Mouse (Mus musculus) bone marrow macrophage, adult 2 months (primary cell): ENCODE results near the gene Lhpp. TPM values are rescaled to one million over a fixed set of nuclear protein-coding genes. Genes with fewer than 3 reads are reported as not detected.

Source experiments
- H3K27ac ChIP-seq: 2 replicates; pipeline ENCODE4 v1.5.1; 2012; ENCODE audit warnings: low read depth, low read length; ENCODE audit not compliant: insufficient read depth
- H3K4me1 ChIP-seq: 2 replicates; pipeline ENCODE4 v1.6.1; 2012; ENCODE audit warnings: low read length; ENCODE audit not compliant: control insufficient read depth, insufficient read depth
- H3K4me3 ChIP-seq: 2 replicates; pipeline ENCODE4 v1.5.1; 2012; ENCODE audit warnings: mild to moderate bottlenecking, low read length, moderate library complexity; ENCODE audit not compliant: insufficient read depth
- CTCF ChIP-seq: IDR thresholded peaks from 2 replicates; pipeline ENCODE4 v1.5.1; 2012; ENCODE audit warnings: low read depth, mild to moderate bottlenecking, low read length, moderate library complexity
- POLR2A ChIP-seq: IDR thresholded peaks from 2 replicates; pipeline ENCODE4 v1.6.1; 2012; ENCODE audit warnings: mild to moderate bottlenecking, low read depth, low read length, borderline replicate concordance
- polyA plus RNA-seq: library from polyadenylated mRNA; stranded (reverse); fragments of >200 nt; gene quantifications from 2 replicates; pipeline ENCODE4 v1.2.4, GENCODE M21; 2012; ENCODE audit not compliant: missing spikeins, insufficient read depth, insufficient read length

Gene Lhpp
- polyA plus RNA-seq, 1 experiment: 14.8 TPM

- H3K4me1 ChIP-seq: peaks cover 4% of the 10 kb centered on the region
- H3K4me3 ChIP-seq: no peak overlapping the region
- no peak for TF ChIP-seq CTCF
- no peak overlapping the region for H3K27ac ChIP-seq
Measured at GRCm38 (mm10) chr7:132616391-132616790, 6.0 kb downstream of the Lhpp start.

- no peak overlapping the region for H3K4me3 ChIP-seq
- TF ChIP-seq CTCF (no peak), POLR2A (no peak)
- H3K27ac ChIP-seq: no peak overlapping the region
- H3K4me1 ChIP-seq: peaks cover 4% of the 10 kb centered on the region; the same call in 1 of the 2 replicates
Measured at GRCm38 (mm10) chr7:132617021-132617564, 6.7 kb downstream of the Lhpp start.

DNA sequence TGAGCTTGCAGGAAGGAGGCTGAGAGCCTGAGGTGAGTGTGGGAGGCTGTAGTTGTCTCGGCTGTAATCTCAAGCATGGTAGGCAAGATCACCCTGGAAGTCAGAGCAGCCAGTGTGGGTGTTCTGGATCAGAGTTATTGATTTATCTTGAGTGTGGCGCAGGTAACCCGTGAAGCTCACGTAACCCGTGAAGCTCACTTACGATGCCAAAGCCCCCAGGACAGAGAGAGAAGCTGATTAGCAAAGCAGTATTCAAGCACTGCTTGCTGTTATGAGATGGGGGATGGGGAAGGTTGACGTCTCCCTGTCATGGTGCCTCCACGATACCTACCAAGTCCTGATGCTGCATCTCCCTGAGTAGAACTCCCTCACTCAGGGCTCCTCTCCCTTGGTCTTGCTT is 9.1 kb downstream of the Lhpp start:
- H3K4me3 ChIP-seq: no peak overlapping the region
- no peak overlapping the region for H3K27ac ChIP-seq
- peaks cover 4% of the 10 kb centered on the region; the same call in 1 of the 2 replicates for H3K4me1 ChIP-seq
- no peak for TF ChIP-seq CTCF
- TF ChIP-seq POLR2A: no peak

DNA sequence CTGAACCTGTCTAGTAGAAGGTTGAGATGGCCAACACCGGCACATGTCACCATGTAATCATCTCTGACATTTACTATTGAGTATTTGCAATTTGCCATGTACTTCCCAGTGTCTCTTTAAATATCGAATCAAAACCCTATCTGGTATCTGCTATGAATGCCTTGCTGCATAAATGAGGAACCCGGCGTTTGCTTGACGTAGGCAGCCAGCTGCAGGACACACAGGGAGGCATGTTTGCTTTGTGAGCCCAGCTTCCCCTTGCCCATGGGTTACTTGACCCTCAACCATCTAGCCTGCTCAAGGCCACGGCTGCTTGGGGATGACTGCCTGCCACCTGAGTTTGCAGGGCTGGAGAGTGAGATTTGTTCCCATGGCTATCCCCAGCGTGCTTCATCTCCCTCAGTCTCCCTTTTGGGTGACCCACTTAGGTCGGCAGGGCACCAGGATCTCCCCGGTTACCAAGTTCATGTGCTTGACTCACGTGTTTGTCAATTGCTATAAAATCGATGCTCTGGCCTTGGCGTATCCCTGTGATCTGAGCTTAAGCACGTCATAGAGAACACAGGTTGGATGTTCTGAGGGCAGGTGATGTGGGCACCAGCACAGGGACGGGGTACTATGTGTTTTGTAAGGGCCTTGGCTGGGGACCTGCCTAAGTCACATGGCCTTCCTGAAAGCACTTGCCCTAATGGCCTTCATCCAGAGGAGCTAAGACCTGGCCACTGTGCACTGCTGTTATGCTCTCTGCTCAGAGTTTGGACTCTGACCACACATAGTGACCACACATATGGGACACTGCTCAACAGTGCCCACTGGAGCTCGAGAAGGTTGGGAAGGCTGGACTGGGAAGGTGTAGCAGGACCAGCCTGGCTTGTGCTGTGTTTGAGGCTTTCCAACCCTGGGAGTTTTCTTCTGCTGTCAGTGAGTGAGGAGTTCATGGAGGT is 9.8 kb downstream of the Lhpp start:
- H3K27ac ChIP-seq: no peak overlapping the region
- TF ChIP-seq CTCF (no peak), POLR2A (no peak)
- no peak overlapping the region for H3K4me3 ChIP-seq
- peaks cover 4% of the 10 kb centered on the region; the same call in 1 of the 2 replicates for H3K4me1 ChIP-seq

DNA sequence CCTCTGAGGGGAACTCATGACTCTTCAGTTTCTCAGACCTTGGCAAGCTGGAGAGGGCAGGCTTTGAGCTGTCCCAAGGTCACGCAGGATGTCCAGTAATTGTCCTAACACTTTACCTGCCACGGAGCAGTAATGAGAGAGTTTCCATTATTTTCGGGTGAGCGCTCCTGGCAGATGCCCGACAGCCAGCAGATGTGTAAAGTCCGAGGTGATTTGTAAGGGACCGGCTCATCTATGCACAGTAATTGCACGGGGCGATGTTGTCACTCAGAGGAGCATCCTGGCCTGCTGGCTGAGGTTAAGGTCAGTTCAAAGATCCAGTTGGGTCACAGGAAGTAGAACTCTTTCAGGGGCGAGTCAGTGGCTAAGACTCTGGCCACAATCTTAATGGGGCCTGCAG is 13.7 kb downstream of the Lhpp start:
- no peak for TF ChIP-seq POLR2A
- TF ChIP-seq CTCF: no peak

DNA sequence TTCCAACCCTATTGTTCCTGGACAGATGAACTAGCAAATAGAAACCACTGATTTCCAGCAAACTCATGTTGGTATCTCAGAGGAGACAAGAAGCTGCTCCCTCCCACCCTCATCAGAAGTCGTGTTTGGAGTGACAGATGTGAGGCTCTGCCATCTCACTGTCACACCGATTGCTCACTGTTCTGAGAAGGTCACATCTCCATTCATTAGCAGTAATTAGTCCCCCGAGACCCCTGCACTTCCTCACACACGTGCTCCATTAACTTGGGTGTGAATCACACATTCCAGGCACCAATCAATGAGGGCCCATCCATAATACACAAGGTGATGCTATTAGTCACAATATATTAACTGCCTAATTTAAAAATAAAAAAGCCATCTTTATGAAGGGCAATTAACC is 15.7 kb downstream of the Lhpp start:
- Histone ChIP-seq H3K27ac (no peak overlapping the region), H3K4me1 (peaks cover 21% of the 10 kb centered on the region), H3K4me3 (no peak overlapping the region)
- TF ChIP-seq POLR2A (no peak), CTCF (no peak)

More for the DNA sequence above, 13.7 kb downstream of the Lhpp start:
- peaks cover 17% of the 10 kb centered on the region for H3K4me1 ChIP-seq
- H3K27ac ChIP-seq: no peak overlapping the region
- H3K4me3 ChIP-seq: no peak overlapping the region

GRCm38 (mm10) chr7:132627448-132627847 is 17.0 kb downstream of the Lhpp start:
- H3K4me1 ChIP-seq: peaks cover 23% of the 10 kb centered on the region
- H3K27ac ChIP-seq: no peak overlapping the region
- TF ChIP-seq CTCF: no peak
- TF ChIP-seq POLR2A: no peak
- no peak overlapping the region for H3K4me3 ChIP-seq

DNA sequence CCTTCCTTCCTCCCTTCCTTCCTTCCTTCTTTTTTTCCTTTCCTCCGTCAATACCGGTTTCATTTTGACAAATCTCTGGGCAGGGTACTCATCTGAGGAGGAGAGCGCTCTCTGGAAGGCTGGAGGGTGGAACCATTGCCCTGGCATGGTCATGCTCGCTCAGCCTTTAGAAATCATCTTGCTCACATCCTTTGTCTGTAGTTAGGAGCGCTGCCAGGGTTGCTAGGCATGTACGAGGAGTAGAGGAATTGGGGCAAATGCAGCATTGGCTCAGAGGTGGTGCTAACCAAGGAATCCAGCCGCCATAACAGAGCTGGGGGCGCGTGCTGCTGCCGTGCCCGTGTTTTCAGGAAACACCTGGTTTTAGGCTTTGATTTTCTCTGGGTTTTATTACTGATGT is 20.9 kb downstream of the Lhpp start:
- H3K27ac ChIP-seq: no peak overlapping the region
- no peak for TF ChIP-seq CTCF
- no peak for TF ChIP-seq POLR2A
- no peak overlapping the region for H3K4me3 ChIP-seq
- peaks cover 23% of the 10 kb centered on the region for H3K4me1 ChIP-seq

GRCm38 (mm10) chr7:132637292-132637691 is 26.9 kb downstream of the Lhpp start:
- Histone ChIP-seq H3K4me3 (no peak overlapping the region), H3K4me1 (no peaks in the 10 kb centered on the region), H3K27ac (no peak overlapping the region)
- TF ChIP-seq POLR2A (no peak), CTCF (no peak)

- no peak overlapping the region for H3K27ac ChIP-seq
- peak; percentile 76 for TF ChIP-seq CTCF
- no peak for TF ChIP-seq POLR2A
- H3K4me3 ChIP-seq: no peak overlapping the region
- no peaks in the 10 kb centered on the region for H3K4me1 ChIP-seq
Measured at GRCm38 (mm10) chr7:132638446-132639087, 28.1 kb downstream of the Lhpp start.
